Mouse (Mus musculus) embryonic facial prominence, embryonic 15.5 days (tissue): ENCODE measurements at regions not wholly inside any gene's neighbourhood (a gene's known extent, or its start where the extent isn't known, plus 50 kb on each side); places are given as distances from the start of the nearest gene placed in this dataset.

ENCODE experiments used
- ATAC-seq: fragments of 200-750 bp; cut with Nextera tagmentation; 2 replicates; pipeline ENCODE4 v1.8.0; 2017; ENCODE audit warnings: low read depth, moderate TSS enrichment; ENCODE audit not compliant: insufficient number of reproducible peaks, low FRiP score, low TSS enrichment
- H3K27ac ChIP-seq: fragments of 300-500 bp; sonication (generic); replicated peaks from 2 replicates; pipeline ENCODE4 v1.5.1; 2015; ENCODE audit warnings: mild to moderate bottlenecking, inconsistent platforms
- H3K27me3 ChIP-seq: fragments of 300-500 bp; sonication (generic); 2 replicates; pipeline ENCODE4 v1.6.1; 2015; ENCODE audit warnings: inconsistent platforms
- H3K36me3 ChIP-seq: fragments of 300-500 bp; sonication (generic); 2 replicates; pipeline ENCODE4 v1.6.1; 2015; ENCODE audit warnings: mild to moderate bottlenecking, inconsistent platforms
- H3K4me1 ChIP-seq: fragments of 300-500 bp; sonication (generic); 2 replicates; pipeline ENCODE4 v1.6.1; 2015; ENCODE audit warnings: inconsistent platforms
- H3K4me2 ChIP-seq: fragments of 300-500 bp; sonication (generic); replicated peaks from 2 replicates; pipeline ENCODE4 v1.6.1; 2015; ENCODE audit warnings: mild to moderate bottlenecking, inconsistent platforms
- H3K4me3 ChIP-seq: fragments of 300-500 bp; sonication (generic); replicated peaks from 2 replicates; pipeline ENCODE4 v1.5.1; 2015; ENCODE audit warnings: mild to moderate bottlenecking, inconsistent platforms
- H3K9ac ChIP-seq: fragments of 300-500 bp; sonication (generic); 2 replicates; pipeline ENCODE4 v1.6.1; 2015; ENCODE audit warnings: inconsistent platforms
- H3K9me3 ChIP-seq: fragments of 300-500 bp; sonication (generic); replicated peaks from 2 replicates; pipeline ENCODE4 v1.6.1; 2016; ENCODE audit warnings: inconsistent platforms
- WGBS: fragments of 180-500 bp; shearing (Covaris S2); methylation state at CpG from one replicate; pipeline ENCODE4 v1.1.7; 2015; 5-methylcytosine and 5-hydroxymethylcytosine counted together

DNA sequence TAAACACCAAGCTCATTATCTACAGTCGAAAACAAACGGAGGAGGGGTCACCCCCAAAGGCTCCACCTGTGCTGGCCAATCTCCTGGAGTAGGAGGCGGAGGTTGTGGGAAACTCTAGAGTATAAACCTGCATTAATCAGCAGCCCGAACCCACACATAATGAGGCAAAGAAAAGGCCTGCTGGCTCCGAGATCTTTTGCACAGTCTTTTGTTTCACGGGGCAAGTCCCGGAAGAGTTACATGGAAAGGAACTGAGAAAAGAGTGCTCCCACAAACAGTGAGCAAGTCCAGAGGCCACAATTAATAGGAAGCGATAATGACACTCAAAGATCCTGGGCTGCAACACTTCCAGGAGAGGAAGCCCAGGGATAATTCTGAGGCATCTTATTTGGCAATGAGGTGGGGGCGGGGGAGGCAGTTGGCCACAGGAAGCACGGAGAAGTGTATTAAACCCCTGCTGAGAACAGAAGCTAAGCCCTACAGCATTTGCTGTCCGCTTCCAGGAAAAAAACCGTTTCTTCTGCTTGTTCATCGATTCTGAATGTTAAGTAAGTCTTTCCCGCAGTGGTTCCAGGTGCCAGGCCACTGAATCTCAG lies 59.1 kb upstream of the Mamdc2 start:
- H3K9ac ChIP-seq, result no peak overlapping the region
- peaks cover 8% of the 10 kb centered on the region; the same call in 1 of the 2 replicates for H3K4me1 ChIP-seq
- H3K27me3 ChIP-seq, result no peaks in the 10 kb centered on the region
- no peak overlapping the region for H3K4me3 ChIP-seq
- WGBS, result 18% methylated on average over 14 of the region's 14 CpGs
- H3K36me3 ChIP-seq, result no peaks in the 10 kb centered on the region
- peak; percentile 39; the same call in 1 of the 2 replicates for ATAC-seq
- no peaks in the 10 kb centered on the region for H3K9me3 ChIP-seq
- H3K4me2 ChIP-seq, result no peak overlapping the region
- no peak overlapping the region for H3K27ac ChIP-seq
